ENCODE assay signal across 7 mouse cellular contexts in the genomic region with DNA sequence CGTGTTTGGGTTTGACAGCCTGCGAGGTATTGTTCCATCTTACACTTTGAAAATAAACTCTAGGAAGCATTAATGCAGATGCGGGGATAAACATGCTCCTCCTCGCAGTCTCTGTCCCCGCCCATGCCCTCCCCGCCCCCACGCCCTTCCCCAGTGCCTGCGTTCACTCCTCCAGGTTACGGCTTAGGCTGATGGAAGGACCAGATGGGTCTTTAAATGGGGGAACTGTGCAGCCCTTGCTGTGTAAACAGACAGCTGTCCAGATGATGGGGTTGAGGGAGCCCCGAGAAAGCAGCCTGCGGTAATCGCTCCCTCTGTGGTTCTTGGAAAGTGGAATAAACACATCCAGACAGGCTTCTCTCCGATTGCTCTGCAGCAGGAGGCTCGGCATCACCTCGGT.
A peak's percentile ranks its signal among the peaks of the same experiment; 100 is the strongest.
DNase-seq lines count a peak whose midpoint lies in the region; ATAC-seq and TF ChIP-seq lines count a peak whose summit lies in the region.

No protein-coding gene starts in this region.

- H3K36me3 ChIP-seq in hindbrain, embryonic 16.5 days (ENCODE audit: control insufficient read depth, insufficient read depth, low read length): no peaks in the 10 kb centered on the region
- no peaks in the 10 kb centered on the region for H3K36me3 ChIP-seq in midbrain, embryonic 14.5 days (ENCODE audit: control insufficient read depth, insufficient read depth, low read length)

- H3K9me3 ChIP-seq in hindbrain, embryonic 16.5 days (ENCODE audit: control insufficient read depth, low read length): no peaks in the 10 kb centered on the region
- H3K9me3 ChIP-seq in midbrain, embryonic 14.5 days (ENCODE audit: control insufficient read depth, low read length): no peaks in the 10 kb centered on the region

- peak; percentile 80 for DNase-seq in embryo, embryonic 11 days
- DNase-seq in midbrain, embryonic 14.5 days: peak; percentile 46
- DNase-seq in layer of hippocampus, postnatal 36 days: no peak
- no peak for DNase-seq in urinary bladder, adult 18-20 months (ENCODE audit: low spot score in 2 of 2)
- DNase-seq in layer of hippocampus, adult 2 months (ENCODE audit: low spot score in 2 of 2): no peak

- no peaks in the 10 kb centered on the region for H3K27me3 ChIP-seq in hindbrain, embryonic 16.5 days (replicated peaks; ENCODE audit: control insufficient read depth, insufficient read depth, low read length)
- no peaks in the 10 kb centered on the region for H3K27me3 ChIP-seq in midbrain, embryonic 14.5 days (ENCODE audit: control insufficient read depth, insufficient read depth, low read length)

- no peak overlapping the region for H3K27ac ChIP-seq in bone marrow macrophage, adult 2 months (ENCODE audit: insufficient read depth, low read depth, low read length)
- no peak overlapping the region for H3K27ac ChIP-seq in hindbrain, embryonic 16.5 days (ENCODE audit: low read depth, low read length)
- H3K27ac ChIP-seq in midbrain, embryonic 14.5 days (replicated peaks; ENCODE audit: low read depth, low read length): peak overlapping the region; percentile 26; the same call in 1 of the 2 replicates
- H3K27ac ChIP-seq in layer of hippocampus, adult 2 months: no peak overlapping the region

- H3K4me1 ChIP-seq in bone marrow macrophage, adult 2 months (ENCODE audit: control insufficient read depth, insufficient read depth, low read length): peaks cover 20% of the 10 kb centered on the region
- H3K4me1 ChIP-seq in hindbrain, embryonic 16.5 days (ENCODE audit: control insufficient read depth, insufficient read depth, low read depth, low read length): peaks cover 22% of the 10 kb centered on the region
- H3K4me1 ChIP-seq in midbrain, embryonic 14.5 days (ENCODE audit: control insufficient read depth, insufficient read depth, low read length): peaks cover 24% of the 10 kb centered on the region

- ATAC-seq in hindbrain, embryonic 16.5 days: no peak
- no peak for ATAC-seq in midbrain, embryonic 14.5 days (ENCODE audit: low FRiP score, low TSS enrichment)

- H3K4me3 ChIP-seq in bone marrow macrophage, adult 2 months (ENCODE audit: insufficient read depth, low read length): 0 out of 2 replicates have a peak overlapping the region, but pooled peaks have one; percentile 1
- no peak overlapping the region for H3K4me3 ChIP-seq in hindbrain, embryonic 16.5 days (ENCODE audit: low read length)
- no peak overlapping the region for H3K4me3 ChIP-seq in midbrain, embryonic 14.5 days (replicated peaks; ENCODE audit: low read depth, low read length)
- no peak overlapping the region; the same call in 1 of the 2 replicates for H3K4me3 ChIP-seq in layer of hippocampus, adult 2 months

- no peak for TF ChIP-seq CTCF in bone marrow macrophage, adult 2 months (IDR thresholded peaks at IDR 0.05; ENCODE audit: low read depth, low read length)
- TF ChIP-seq CTCF in layer of hippocampus, adult 2 months (conservative IDR thresholded peaks at IDR 0.05): no peak

- H3K9ac ChIP-seq in hindbrain, embryonic 16.5 days (ENCODE audit: low read depth, low read length): peak overlapping the region; percentile 50
- H3K9ac ChIP-seq in midbrain, embryonic 14.5 days (replicated peaks; ENCODE audit: low read length): peak overlapping the region; percentile 27; the same call in 1 of the 2 replicates

- H3K4me2 ChIP-seq in hindbrain, embryonic 16.5 days (ENCODE audit: low read length): peak overlapping the region; percentile 40
- H3K4me2 ChIP-seq in midbrain, embryonic 14.5 days (ENCODE audit: low read length): peak overlapping the region; percentile 46

- no peak for TF ChIP-seq POLR2A in bone marrow macrophage, adult 2 months (IDR thresholded peaks at IDR 0.05; ENCODE audit: borderline replicate concordance, low read depth, low read length)

- WGBS in hindbrain, embryonic 16.5 days: 8% methylated on average over 15 of the region's 15 CpGs
- WGBS in midbrain, embryonic 14.5 days: 6% methylated on average over 15 of the region's 15 CpGs

Comparison
In these comparisons a context has a peak if more than half of its experiments do, and no peak if none do; other contexts are left out.
1. DNase-seq: peak in embryo, embryonic 11 days (single experiment) and midbrain, embryonic 14.5 days (single experiment); none in layer of hippocampus, postnatal 36 days (0 of 2), urinary bladder, adult 18-20 months (0 of 2) and layer of hippocampus, adult 2 months (0 of 2).